Mouse (Mus musculus): Measurements from ENCODE around the gene Dhrs2. TPM values are rescaled to one million over a fixed set of nuclear protein-coding genes. Genes with fewer than 3 reads are reported as not detected.

Gene Dhrs2
- polyA plus RNA-seq, 1 experiment from 2014 or later, result not detected

- no peaks in the 10 kb centered on the region for H3K9me3 ChIP-seq (replicated peaks; ENCODE audit: control insufficient read depth, low read length)
- no peaks in the 10 kb centered on the region for H3K27me3 ChIP-seq (ENCODE audit: control insufficient read depth, insufficient read depth, low read length)
- no peak overlapping the region for H3K4me3 ChIP-seq (ENCODE audit: low read length)
- H3K4me2 ChIP-seq (ENCODE audit: low read depth, low read length), result no peak overlapping the region
- 83% methylated on average over 6 of the region's 6 CpGs for WGBS
- no peak for ATAC-seq (replicated peaks; ENCODE audit: extremely low read depth, insufficient read depth, low FRiP score)
- H3K27ac ChIP-seq (ENCODE audit: low read length), result no peak overlapping the region
- H3K9ac ChIP-seq (ENCODE audit: low read length), result no peak overlapping the region
- H3K36me3 ChIP-seq (ENCODE audit: control insufficient read depth, insufficient read depth), result no peaks in the 10 kb centered on the region
- no peaks in the 10 kb centered on the region; the same call in 1 of the 2 replicates for H3K4me1 ChIP-seq (ENCODE audit: control insufficient read depth, insufficient read depth, low read length)
Measured at GRCm38 (mm10) chr14:55274810-55275209, 53.0 kb downstream of the Dhrs2 start.

DNA sequence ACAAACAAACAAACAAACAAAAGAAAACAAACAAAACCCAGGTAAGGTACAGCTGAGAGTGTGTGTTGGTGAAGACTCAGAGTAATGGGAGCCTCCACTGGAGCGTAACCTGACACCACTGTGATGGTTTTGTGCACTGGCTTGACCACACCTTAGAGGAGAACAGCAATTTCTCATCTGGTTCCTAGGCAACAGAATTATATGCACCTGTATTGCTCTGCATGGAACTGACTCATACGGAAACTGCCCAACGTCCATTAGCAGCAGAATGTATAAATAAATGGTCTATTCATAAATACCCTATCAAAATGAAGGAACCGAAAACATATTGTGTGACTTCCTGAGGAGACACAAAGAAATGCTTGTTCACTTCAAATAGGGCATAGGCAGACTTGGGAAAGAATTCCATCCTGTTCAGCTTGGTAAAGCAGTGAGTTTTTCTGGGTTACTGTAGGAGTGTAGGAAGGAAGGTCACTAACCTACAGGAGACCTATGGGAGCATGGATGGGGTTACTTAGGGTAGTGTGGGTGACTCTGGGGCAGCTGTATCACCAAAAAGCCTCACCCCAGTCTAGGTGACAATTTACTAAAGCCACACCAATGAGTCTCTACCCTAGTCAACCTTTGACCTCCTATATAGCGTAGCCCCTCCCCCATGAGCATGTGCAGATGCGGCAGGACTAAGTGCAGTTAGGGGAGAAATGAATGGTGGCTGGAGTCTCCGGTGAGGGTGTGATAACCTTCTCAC is 57.7 kb downstream of the Dhrs2 start:
- ATAC-seq (replicated peaks; ENCODE audit: extremely low read depth, insufficient read depth, low FRiP score), result no peak
- WGBS, result 77% methylated on average over 7 of the region's 7 CpGs
- Histone ChIP-seq H3K36me3 (ENCODE audit: control insufficient read depth, insufficient read depth) (no peaks in the 10 kb centered on the region), H3K4me1 (ENCODE audit: control insufficient read depth, insufficient read depth, low read length) (no peaks in the 10 kb centered on the region; the same call in 1 of the 2 replicates), H3K4me2 (ENCODE audit: low read depth, low read length) (no peak overlapping the region), H3K9ac (ENCODE audit: low read length) (no peak overlapping the region), H3K27ac (ENCODE audit: low read length) (no peak overlapping the region), H3K27me3 (ENCODE audit: control insufficient read depth, insufficient read depth, low read length) (no peaks in the 10 kb centered on the region), H3K9me3 (replicated peaks; ENCODE audit: control insufficient read depth, low read length) (no peaks in the 10 kb centered on the region), H3K4me3 (ENCODE audit: low read length) (no peak overlapping the region)

Other genes starting within 250 kb of the Dhrs2 start
- gene Gm17428, start 245.1 kb upstream of the Dhrs2 start, polyA plus RNA-seq (2015; fragmentation: Nextera tagmentation; extraction: Ambion mirVana), result not detected in 2 replicates
- gene Myh7, start 227.4 kb upstream of the Dhrs2 start, polyA plus RNA-seq (2015; fragmentation: Nextera tagmentation; extraction: Ambion mirVana), result 6,075 and 6,619 TPM in 2 replicates
- 63.3 and 68.1 TPM in 2 replicates for gene Ngdn, start 206.6 kb upstream of the Dhrs2 start, polyA plus RNA-seq (2015; fragmentation: Nextera tagmentation; extraction: Ambion mirVana)
- gene Zfhx2, start 129.7 kb upstream of the Dhrs2 start, polyA plus RNA-seq (2015; fragmentation: Nextera tagmentation; extraction: Ambion mirVana), result 2.5 and 3.0 TPM in 2 replicates
- 16.1 and 16.9 TPM in 2 replicates for gene Thtpa, start 127.2 kb upstream of the Dhrs2 start, polyA plus RNA-seq (2015; fragmentation: Nextera tagmentation; extraction: Ambion mirVana)
- gene Ap1g2, start 115.4 kb upstream of the Dhrs2 start, polyA plus RNA-seq (2015; fragmentation: Nextera tagmentation; extraction: Ambion mirVana), result 10.4 and 14.2 TPM in 2 replicates
- gene Jph4, start 105.1 kb upstream of the Dhrs2 start, polyA plus RNA-seq (2015; fragmentation: Nextera tagmentation; extraction: Ambion mirVana), result 0.09 and 0.25 TPM in 2 replicates

Data from heart, embryonic 16.5 days (tissue).